In genomic region chr2:10168016-10168415, GRCm38 (mm10) we compare ENCODE assay signal across 29 mouse cellular contexts. TPM values are rescaled to one million over a fixed set of nuclear protein-coding genes. Genes with fewer than 3 reads are reported as not detected.
DNase-seq lines count a peak whose midpoint lies in the region; ATAC-seq and TF ChIP-seq lines count a peak whose summit lies in the region.
"Had no signal": no experiment of that assay in that cellular context is flagged by ENCODE, and none has a peak within 500 bp of the region (broad histone marks: within the 10 kb centered on the region; RNA-seq: fewer than 3 reads in every experiment).

No protein-coding gene starts in this region.

- peak; percentile 96 for DNase-seq in heart, adult 11 months
- peak; percentile 36 for DNase-seq in limb, embryonic 14.5 days (ENCODE audit: low spot score)
- DNase-seq in limb, embryonic 10.5 days (ENCODE audit: low spot score), result no peak
- DNase-seq in 3T3-L1 (ENCODE audit: low read depth, low spot score), result peak; percentile 46
- peak; percentile 14 for DNase-seq in Muller cell, postnatal 12 days (ENCODE audit: inconsistent ontology term)
- no peak for DNase-seq in adrenal gland, adult 2 months
- no peak for DNase-seq in adrenal gland, postnatal 4 days (ENCODE audit: low spot score in 2 of 2)
- DNase-seq: adrenal gland, postnatal 25 days; cerebellum, adult 2 months; cerebellum, postnatal 14 days; kidney, adult 9 months; kidney, postnatal 10 days; layer of hippocampus, postnatal 36 days; right cerebral cortex, postnatal 25 days; spleen, adult 18-20 months; thymus, postnatal 14 days had no signal

- H3K9me3 ChIP-seq in heart, embryonic 12.5 days (replicated peaks), result no peaks in the 10 kb centered on the region
- H3K9me3 ChIP-seq in limb, embryonic 14.5 days (ENCODE audit: control insufficient read depth, low read length), result no peaks in the 10 kb centered on the region
- H3K9me3 ChIP-seq in limb, embryonic 10.5 days (replicated peaks), result no peaks in the 10 kb centered on the region
- H3K9me3 ChIP-seq: embryonic facial prominence, embryonic 12.5 days; forebrain, embryonic 10.5 days; forebrain, embryonic 15.5 days; heart, embryonic 13.5 days; liver, embryonic 15.5 days; lung, embryonic 15.5 days had no signal

- H3K4me1 ChIP-seq in heart, embryonic 12.5 days (replicated peaks), result no peaks in the 10 kb centered on the region
- H3K4me1 ChIP-seq in limb, embryonic 14.5 days (ENCODE audit: control insufficient read depth, insufficient read depth, low read length), result peaks cover 6% of the 10 kb centered on the region; the same call in 1 of the 2 replicates
- H3K4me1 ChIP-seq in limb, embryonic 10.5 days, result peaks cover 15% of the 10 kb centered on the region
- H3K4me1 ChIP-seq: forebrain, embryonic 15.5 days; lung, embryonic 15.5 days had no signal

- no peak for TF ChIP-seq POLR2A in limb, embryonic 14.5 days (IDR thresholded peaks at IDR 0.05; ENCODE audit: borderline replicate concordance, extremely low read depth, insufficient read depth, insufficient read length)

- H3K27me3 ChIP-seq in heart, embryonic 12.5 days (replicated peaks), result no peaks in the 10 kb centered on the region
- no peaks in the 10 kb centered on the region for H3K27me3 ChIP-seq in limb, embryonic 14.5 days (ENCODE audit: control insufficient read depth, insufficient read depth, low read length)
- no peaks in the 10 kb centered on the region for H3K27me3 ChIP-seq in limb, embryonic 10.5 days (ENCODE audit: low read depth, poor library complexity, severe bottlenecking)
- H3K27me3 ChIP-seq: embryonic facial prominence, embryonic 12.5 days; forebrain, embryonic 15.5 days; heart, embryonic 13.5 days; liver, embryonic 15.5 days; lung, embryonic 15.5 days had no signal

- H3K9ac ChIP-seq in heart, embryonic 12.5 days, result no peak overlapping the region
- H3K9ac ChIP-seq in limb, embryonic 14.5 days (ENCODE audit: low read depth, low read length, severe bottlenecking), result no peak overlapping the region
- H3K9ac ChIP-seq: embryonic facial prominence, embryonic 12.5 days; forebrain, embryonic 15.5 days; heart, embryonic 13.5 days; hindbrain, embryonic 14.5 days; liver, embryonic 15.5 days; lung, embryonic 15.5 days had no signal

- no peak overlapping the region for H3K27ac ChIP-seq in heart, embryonic 12.5 days (ENCODE audit: poor library complexity, severe bottlenecking)
- H3K27ac ChIP-seq in limb, embryonic 14.5 days (replicated peaks; ENCODE audit: low read depth, low read length), result no peak overlapping the region
- no peak overlapping the region for H3K27ac ChIP-seq in limb, embryonic 10.5 days
- H3K27ac ChIP-seq: embryonic facial prominence, embryonic 12.5 days; forebrain, embryonic 10.5 days; forebrain, embryonic 15.5 days; heart, embryonic 13.5 days; hindbrain, embryonic 14.5 days; liver, embryonic 15.5 days; lung, embryonic 15.5 days; macrophage had no signal

- H3K4me3 ChIP-seq in heart, embryonic 12.5 days, result no peak overlapping the region
- H3K4me3 ChIP-seq in limb, embryonic 14.5 days (replicated peaks; ENCODE audit: low read length), result no peak overlapping the region
- no peak overlapping the region for H3K4me3 ChIP-seq in limb, embryonic 10.5 days
- H3K4me3 ChIP-seq: embryonic facial prominence, embryonic 12.5 days; forebrain, embryonic 10.5 days; forebrain, embryonic 15.5 days; heart, embryonic 13.5 days; liver, embryonic 15.5 days; lung, embryonic 15.5 days had no signal

- H3K4me2 ChIP-seq in heart, embryonic 12.5 days, result no peak overlapping the region
- no peak overlapping the region for H3K4me2 ChIP-seq in limb, embryonic 14.5 days (replicated peaks; ENCODE audit: low read depth, low read length, severe bottlenecking)
- H3K4me2 ChIP-seq: embryonic facial prominence, embryonic 12.5 days; forebrain, embryonic 15.5 days; heart, embryonic 13.5 days; hindbrain, embryonic 14.5 days; lung, embryonic 15.5 days had no signal

- H3K36me3 ChIP-seq in heart, embryonic 12.5 days, result no peaks in the 10 kb centered on the region
- H3K36me3 ChIP-seq in limb, embryonic 14.5 days (ENCODE audit: control insufficient read depth, insufficient read depth, low read length), result no peaks in the 10 kb centered on the region
- H3K36me3 ChIP-seq in limb, embryonic 10.5 days, result no peaks in the 10 kb centered on the region
- H3K36me3 ChIP-seq: embryonic facial prominence, embryonic 12.5 days; forebrain, embryonic 10.5 days; forebrain, embryonic 15.5 days; heart, embryonic 13.5 days; liver, embryonic 15.5 days; lung, embryonic 15.5 days had no signal

- no peak for ATAC-seq in heart, embryonic 12.5 days (ENCODE audit: insufficient number of reproducible peaks, low FRiP score)
- ATAC-seq in limb, embryonic 14.5 days (ENCODE audit: low FRiP score, low read depth), result no peak
- ATAC-seq: forebrain, embryonic 15.5 days; intestine, postnatal 0 days; midbrain, embryonic 16.5 days had no signal

- 52% methylated on average over 8 of the region's 8 CpGs for WGBS in heart, embryonic 12.5 days
- WGBS in limb, embryonic 14.5 days, result 34% methylated on average over 8 of the region's 8 CpGs
- 54% methylated on average over 8 of the region's 8 CpGs for WGBS in limb, embryonic 10.5 days

RNA-seq across cellular contexts. Expression of gene Itih5, which starts 14.6 kb away (rescaled TPM):
- polyA plus RNA-seq in heart, embryonic 12.5 days (2016; fragmentation: Nextera tagmentation; extraction: Ambion mirVana), result 3.3 and 3.6 TPM in 2 replicates
- polyA plus RNA-seq in limb, embryonic 14.5 days (2012; rRNA removed), result 12.2 and 13.5 TPM in 2 replicates
- polyA plus RNA-seq in limb, embryonic 14.5 days (2014; fragmentation: Nextera tagmentation; extraction: Ambion mirVana), result 14.5 and 15.8 TPM in 2 replicates
- polyA plus RNA-seq in limb, embryonic 10.5 days (2016; fragmentation: Nextera tagmentation; extraction: Ambion mirVana), result 2.5 and 2.8 TPM in 2 replicates
- total RNA-seq in adrenal gland, adult 2 months (2021), result 10 to 100 TPM; 29.1 to 29.8 TPM
- polyA plus RNA-seq in adrenal gland, adult 2 months (2012; rRNA removed), result 4.5 and 5.0 TPM in 2 replicates
- total RNA-seq in adrenal gland, postnatal 4 days (2021), result 10 to 100 TPM; 25.3 to 28.2 TPM
- total RNA-seq: MEL had no signal

RNA-seq across cellular contexts. Expression of gene Itih2, which starts 36.8 kb away (rescaled TPM):
- 0.53 and 4.5 TPM in 2 replicates for polyA plus RNA-seq in heart, embryonic 12.5 days (2016; fragmentation: Nextera tagmentation; extraction: Ambion mirVana)
- polyA plus RNA-seq in limb, embryonic 14.5 days (2012; rRNA removed), result 0.27 and 0.43 TPM in 2 replicates
- polyA plus RNA-seq in limb, embryonic 14.5 days (2014; fragmentation: Nextera tagmentation; extraction: Ambion mirVana), result 0.19 TPM in 1 of 2 replicates, not detected in the other
- 0.23 TPM in 1 of 2 replicates, not detected in the other for polyA plus RNA-seq in limb, embryonic 10.5 days (2016; fragmentation: Nextera tagmentation; extraction: Ambion mirVana)
- total RNA-seq in adrenal gland, adult 2 months (2021), result 10 to 100 TPM in 1 of 2 experiments, 1 to 10 TPM in 1; 7.7 to 10.0 TPM
- polyA plus RNA-seq in adrenal gland, adult 2 months (2012; rRNA removed), result 3.2 and 3.9 TPM in 2 replicates
- 100 to 1,000 TPM in 1 of 2 experiments, 10 to 100 TPM in 1; 12.4 to 193 TPM for total RNA-seq in adrenal gland, postnatal 4 days (2021)
- total RNA-seq: MEL; neutrophil, adult 5-6 weeks had no signal
- polyA plus RNA-seq: macrophage had no signal

Comparison
In these comparisons a context has a peak if more than half of its experiments do, and no peak if none do; other contexts are left out.
1. DNase-seq: peak in heart, adult 11 months (single experiment), limb, embryonic 14.5 days (single experiment), 3T3-L1 (single experiment) and Muller cell, postnatal 12 days (single experiment); none in limb, embryonic 10.5 days (single experiment), adrenal gland, adult 2 months (single experiment) and adrenal gland, postnatal 4 days (0 of 2).